In genomic region chr13:100990646-100991045, GRCm38 (mm10) we compare ENCODE assay signal across 29 mouse cellular contexts.
"Had no signal": no experiment of that assay in that cellular context is flagged by ENCODE, and none has a peak within 500 bp of the region (broad histone marks: within the 10 kb centered on the region; RNA-seq: fewer than 3 reads in every experiment).

No protein-coding gene starts in this region.

- H3K36me3 ChIP-seq: heart, embryonic 10.5 days; heart, embryonic 12.5 days; heart, embryonic 13.5 days; heart, embryonic 15.5 days; hindbrain, embryonic 10.5 days; hindbrain, embryonic 12.5 days; hindbrain, embryonic 13.5 days; hindbrain, embryonic 15.5 days; intestine, embryonic 15.5 days; kidney, embryonic 15.5 days had no signal

- H3K4me2 ChIP-seq: heart, embryonic 11.5 days; heart, embryonic 12.5 days; heart, embryonic 13.5 days; heart, embryonic 15.5 days; hindbrain, embryonic 12.5 days; hindbrain, embryonic 13.5 days; hindbrain, embryonic 14.5 days; hindbrain, embryonic 15.5 days; intestine, embryonic 15.5 days; kidney, embryonic 15.5 days had no signal

- H3K27me3 ChIP-seq: heart, embryonic 12.5 days; heart, embryonic 13.5 days; heart, embryonic 15.5 days; hindbrain, embryonic 12.5 days; hindbrain, embryonic 13.5 days; hindbrain, embryonic 15.5 days; intestine, embryonic 15.5 days; kidney, embryonic 15.5 days had no signal

- H3K4me3 ChIP-seq: heart, embryonic 10.5 days; heart, embryonic 12.5 days; heart, embryonic 13.5 days; heart, embryonic 15.5 days; hindbrain, embryonic 10.5 days; hindbrain, embryonic 12.5 days; hindbrain, embryonic 13.5 days; hindbrain, embryonic 15.5 days; intestine, embryonic 15.5 days; kidney, embryonic 15.5 days; layer of hippocampus, adult 2 months; left cerebral cortex, adult 2 months had no signal

- DNase-seq: heart, postnatal 10 days; heart, postnatal 14 days; heart, postnatal 36 days; heart, postnatal 4 days; kidney, adult 18-20 months; kidney, adult 2 months; kidney, adult 8-10 months; kidney, adult 9 months; kidney, postnatal 10 days; kidney, postnatal 14 days; kidney, postnatal 25 days; kidney, postnatal 36 days; kidney, postnatal 4 days; layer of hippocampus, adult 9-11 months; layer of hippocampus, postnatal 36 days had no signal
